Mouse (Mus musculus) intestine, postnatal 0 days (tissue): ENCODE results near the gene Oxt. TPM values are rescaled to one million over a fixed set of nuclear protein-coding genes. Genes with fewer than 3 reads are reported as not detected.
"Not testable (repeated sequence)": the region's sequence is repeated elsewhere in the genome, so short reads cannot be mapped to it uniquely, and the experiment has no call there.

Source experiments
- ATAC-seq: fragments of 200-750 bp; cut with Nextera tagmentation; 2 replicates; pipeline ENCODE4 v1.8.0; 2017; ENCODE audit warnings: mild to moderate bottlenecking, moderate TSS enrichment, moderate library complexity
- H3K27ac ChIP-seq: fragments of 300-500 bp; sonication (generic); 2 replicates; pipeline ENCODE4 v1.5.1; 2014; ENCODE audit warnings: mild to moderate bottlenecking, low read depth, low read length, moderate library complexity
- H3K27me3 ChIP-seq: fragments of 300-500 bp; sonication (generic); replicated peaks from 2 replicates; pipeline ENCODE4 v1.6.1; 2014; ENCODE audit warnings: low read length, mixed read lengths; ENCODE audit not compliant: control insufficient read depth, insufficient read depth
- H3K36me3 ChIP-seq: fragments of 300-500 bp; sonication (generic); 2 replicates; pipeline ENCODE4 v1.6.1; 2014; ENCODE audit warnings: mild to moderate bottlenecking, moderate library complexity; ENCODE audit not compliant: control insufficient read depth, insufficient read depth
- H3K4me1 ChIP-seq: fragments of 300-500 bp; sonication (generic); replicated peaks from 2 replicates; pipeline ENCODE4 v1.6.1; 2014; ENCODE audit warnings: antibody characterized with exemption, low read length, mixed read lengths; ENCODE audit not compliant: control insufficient read depth, insufficient read depth
- H3K4me2 ChIP-seq: fragments of 300-500 bp; sonication (generic); replicated peaks from 2 replicates; pipeline ENCODE4 v1.6.1; 2014; ENCODE audit warnings: low read depth, mild to moderate bottlenecking, moderate library complexity
- H3K4me3 ChIP-seq: fragments of 300-500 bp; sonication (generic); 2 replicates; pipeline ENCODE4 v1.5.1; 2014; ENCODE audit warnings: low read depth, low read length
- H3K9ac ChIP-seq: fragments of 300-500 bp; sonication (generic); 2 replicates; pipeline ENCODE4 v1.6.1; 2014; ENCODE audit warnings: mild to moderate bottlenecking, low read depth, low read length
- H3K9me3 ChIP-seq: fragments of 300-500 bp; sonication (generic); 2 replicates; pipeline ENCODE4 v1.6.1; 2016; ENCODE audit warnings: mixed run types; ENCODE audit not compliant: control insufficient read depth
- CTCF ChIP-seq: sonication (generic); IDR thresholded peaks from 2 replicates; pipeline ENCODE4 v1.5.1; 2016; ENCODE audit warnings: low read depth, mild to moderate bottlenecking, control low read depth, antibody characterized with exemption, moderate library complexity
- WGBS: fragments of 180-500 bp; shearing (Covaris S2); extraction: QIAGEN DNeasy Blood & Tissue Kit; methylation state at CpG from one replicate; pipeline ENCODE4 v1.1.7; 2014; 5-methylcytosine and 5-hydroxymethylcytosine counted together
- polyA plus RNA-seq: library from polyadenylated mRNA; unstranded; fragments of >200 nt; fragmentation: Nextera tagmentation; extraction: Ambion mirVana; gene quantifications from 2 replicates; pipeline ENCODE4 v1.2.1, GENCODE M21; 2015

Oxt gene
- polyA plus RNA-seq, 1 experiment from 2014 or later = not detected

DNA sequence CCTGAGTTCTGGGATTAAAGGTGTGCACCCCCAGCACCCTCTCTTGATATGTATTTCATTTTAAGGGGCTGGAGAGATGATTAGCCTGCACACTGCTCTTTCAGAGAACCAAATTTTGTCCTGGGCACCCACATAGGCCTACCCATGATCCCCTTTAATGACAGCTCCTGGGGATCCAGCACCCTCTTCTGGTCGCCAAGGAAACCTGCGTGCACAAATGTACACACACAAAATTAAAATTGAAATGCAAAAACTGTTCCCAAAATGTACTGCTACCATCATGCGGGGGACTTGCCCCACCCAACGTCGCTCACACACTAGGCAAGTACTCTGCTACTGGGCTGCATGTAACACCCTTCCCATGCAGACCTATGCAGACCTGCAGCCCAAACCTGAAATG, 1.0 kb upstream of the Oxt start:
- Histone ChIP-seq H3K9ac (no peak overlapping the region), H3K27ac (no peak overlapping the region), H3K36me3 (no peaks in the 10 kb centered on the region), H3K4me1 (no peaks in the 10 kb centered on the region), H3K4me2 (no peak overlapping the region), H3K27me3 (peaks cover 44% of the 10 kb centered on the region), H3K4me3 (no peak overlapping the region), H3K9me3 (no peaks in the 10 kb centered on the region)
- ATAC-seq = no peak
- 82% methylated on average over 5 of the region's 5 CpGs for WGBS
- TF ChIP-seq CTCF = peak; percentile 29; the same call in 1 of the 2 replicates

DNA sequence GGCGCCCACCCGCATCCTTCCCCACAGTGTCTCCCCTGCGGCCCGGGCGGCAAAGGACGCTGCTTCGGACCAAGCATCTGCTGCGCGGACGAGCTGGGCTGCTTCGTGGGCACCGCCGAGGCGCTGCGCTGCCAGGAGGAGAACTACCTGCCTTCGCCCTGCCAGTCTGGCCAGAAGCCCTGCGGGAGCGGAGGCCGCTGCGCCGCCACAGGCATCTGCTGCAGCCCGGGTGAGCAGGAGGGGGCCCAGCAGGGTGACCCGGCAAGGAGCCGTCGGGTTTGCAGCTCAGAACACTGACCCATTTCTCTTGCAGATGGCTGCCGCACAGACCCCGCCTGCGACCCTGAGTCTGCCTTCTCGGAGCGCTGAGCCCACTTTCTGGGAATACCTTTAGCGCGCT, 591 bp downstream of the Oxt start:
- ATAC-seq, H3K9me3 ChIP-seq, H3K36me3 ChIP-seq, H3K4me1 ChIP-seq, H3K27ac ChIP-seq: not testable (repeated sequence)
- Histone ChIP-seq H3K4me2 (peak overlapping the region; percentile 60), H3K9ac (peak overlapping the region; percentile 22; the same call in 1 of the 2 replicates), H3K27me3 (peaks cover 61% of the 10 kb centered on the region), H3K4me3 (peak overlapping the region; percentile 32)
- WGBS = 5% methylated on average over 29 of the region's 32 CpGs

- 7% methylated on average over 9 of the region's 9 CpGs for WGBS
- peak overlapping the region; percentile 60 for H3K4me2 ChIP-seq
- no peaks in the 10 kb centered on the region for H3K36me3 ChIP-seq
- peak overlapping the region; percentile 32 for H3K4me3 ChIP-seq
- no peak for ATAC-seq
- H3K27ac ChIP-seq = no peak overlapping the region
- no peaks in the 10 kb centered on the region; the same call in 1 of the 2 replicates for H3K4me1 ChIP-seq
- TF ChIP-seq CTCF = no peak
- peaks cover 65% of the 10 kb centered on the region for H3K27me3 ChIP-seq
- H3K9ac ChIP-seq = peak overlapping the region; percentile 18; the same call in 1 of the 2 replicates
- H3K9me3 ChIP-seq = no peaks in the 10 kb centered on the region
Observed at GRCm38 (mm10) chr2:130577021-130577420, 1.0 kb downstream of the Oxt start.

DNA sequence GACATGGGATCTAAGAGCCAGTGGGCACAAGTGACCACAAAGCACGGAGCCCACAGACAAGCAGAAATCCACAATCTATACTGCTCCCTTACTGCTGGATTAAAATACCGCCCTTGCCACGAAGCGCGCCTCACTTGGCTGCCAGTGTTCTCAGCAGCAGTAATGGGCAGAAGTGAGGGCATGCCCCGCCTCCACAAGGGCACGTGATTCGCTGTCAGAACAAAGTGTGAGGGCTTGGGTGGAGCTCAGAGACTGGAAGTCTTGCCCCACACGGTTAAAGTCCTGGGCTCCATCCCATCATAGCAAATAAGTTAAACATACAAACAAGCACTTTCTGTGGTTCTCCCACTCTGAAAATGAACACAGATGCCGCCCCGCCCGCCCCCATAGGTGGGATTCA, 1.7 kb downstream of the Oxt start:
- no peak overlapping the region for H3K27ac ChIP-seq
- 5% methylated on average over 12 of the region's 12 CpGs for WGBS
- H3K4me2 ChIP-seq = peak overlapping the region; percentile 60
- TF ChIP-seq CTCF = no peak
- ATAC-seq = peak; percentile 80
- no peaks in the 10 kb centered on the region for H3K9me3 ChIP-seq
- peaks cover 71% of the 10 kb centered on the region for H3K27me3 ChIP-seq
- H3K4me1 ChIP-seq = no peaks in the 10 kb centered on the region; the same call in 1 of the 2 replicates
- no peaks in the 10 kb centered on the region for H3K36me3 ChIP-seq
- H3K9ac ChIP-seq = no peak overlapping the region
- H3K4me3 ChIP-seq = no peak overlapping the region

GRCm38 (mm10) chr2:130578148-130578547, 2.2 kb downstream of the Oxt start:
- H3K4me3 ChIP-seq = no peak overlapping the region
- H3K4me1 ChIP-seq = no peaks in the 10 kb centered on the region; the same call in 1 of the 2 replicates
- no peaks in the 10 kb centered on the region for H3K9me3 ChIP-seq
- no peak overlapping the region for H3K4me2 ChIP-seq
- H3K27ac ChIP-seq = no peak overlapping the region
- no peak overlapping the region for H3K9ac ChIP-seq
- TF ChIP-seq CTCF = peak; percentile 71
- WGBS = 12% methylated on average over 11 of the region's 11 CpGs
- peaks cover 76% of the 10 kb centered on the region for H3K27me3 ChIP-seq
- no peaks in the 10 kb centered on the region for H3K36me3 ChIP-seq
- ATAC-seq = no peak

DNA sequence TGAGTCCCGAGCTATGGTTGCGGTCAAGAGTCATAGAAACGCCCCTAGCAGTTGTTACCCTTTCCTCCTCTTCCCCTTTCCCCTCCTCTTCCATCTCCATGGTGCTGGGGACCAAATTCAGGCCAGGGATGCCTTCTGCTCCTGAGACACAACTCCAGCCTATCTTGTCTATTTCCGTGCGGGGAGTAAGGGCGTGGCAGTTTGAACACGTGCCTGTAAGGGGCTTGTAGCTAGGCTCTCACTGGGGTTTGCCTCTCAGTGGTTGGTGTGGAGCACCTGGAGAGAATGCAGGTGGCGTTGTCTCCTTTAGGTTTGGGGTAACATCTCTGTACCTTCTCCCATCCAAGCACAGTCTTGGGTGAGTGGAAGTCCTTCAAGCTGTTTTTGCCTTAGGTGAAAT, 3.8 kb downstream of the Oxt start:
- no peak overlapping the region for H3K27ac ChIP-seq
- no peaks in the 10 kb centered on the region; the same call in 1 of the 2 replicates for H3K4me1 ChIP-seq
- H3K9ac ChIP-seq = no peak overlapping the region
- no peak for ATAC-seq
- no peaks in the 10 kb centered on the region for H3K36me3 ChIP-seq
- H3K27me3 ChIP-seq = peaks cover 76% of the 10 kb centered on the region
- H3K4me2 ChIP-seq = no peak overlapping the region
- H3K9me3 ChIP-seq = no peaks in the 10 kb centered on the region
- 7% methylated on average over 8 of the region's 8 CpGs for WGBS
- H3K4me3 ChIP-seq = no peak overlapping the region
- TF ChIP-seq CTCF = no peak

GRCm38 (mm10) chr2:130581201-130581600, 5.2 kb downstream of the Oxt start:
- Histone ChIP-seq H3K36me3 (no peaks in the 10 kb centered on the region), H3K4me2 (peak overlapping the region; percentile 58), H3K4me1 (no peaks in the 10 kb centered on the region; the same call in 1 of the 2 replicates), H3K9ac (no peak overlapping the region), H3K27me3 (peaks cover 65% of the 10 kb centered on the region), H3K9me3 (no peaks in the 10 kb centered on the region), H3K27ac (no peak overlapping the region), H3K4me3 (peak overlapping the region; percentile 37)
- ATAC-seq = no peak
- TF ChIP-seq CTCF = no peak
- WGBS = 7% methylated on average over 16 of the region's 16 CpGs
